Mouse (Mus musculus): ENCODE data around the gene Fcgrt. TPM values are rescaled to one million over a fixed set of nuclear protein-coding genes. Genes with fewer than 3 reads are reported as not detected.

Fcgrt gene
- polyA plus RNA-seq, 1 experiment from 2014 or later: 16.1 TPM

GRCm38 (mm10) chr7:45060632-45061122, 43.0 kb downstream of the Fcgrt start:
- Histone ChIP-seq H3K9me3 (ENCODE audit: control insufficient read depth, low read length) (no peaks in the 10 kb centered on the region), H3K27me3 (ENCODE audit: control insufficient read depth, insufficient read depth, low read length) (no peaks in the 10 kb centered on the region), H3K4me2 (no peak overlapping the region), H3K4me1 (ENCODE audit: control insufficient read depth, insufficient read depth, low read length) (peaks cover 15% of the 10 kb centered on the region), H3K27ac (ENCODE audit: low read depth, low read length) (no peak overlapping the region), H3K36me3 (ENCODE audit: control insufficient read depth, insufficient read depth, low read length) (no peaks in the 10 kb centered on the region), H3K4me3 (ENCODE audit: low read depth, low read length) (no peak overlapping the region), H3K9ac (ENCODE audit: low read length) (no peak overlapping the region)
- 87% methylated on average over 6 of the region's 6 CpGs for WGBS
- DNase-seq (ENCODE audit: low spot score, missing footprints) (no peak), ATAC-seq (ENCODE audit: low FRiP score) (no peak)

- H3K27ac ChIP-seq (ENCODE audit: low read depth, low read length): no peak overlapping the region
- WGBS: 74% methylated on average over 10 of the region's 10 CpGs
- H3K27me3 ChIP-seq (ENCODE audit: control insufficient read depth, insufficient read depth, low read length): no peaks in the 10 kb centered on the region
- H3K4me2 ChIP-seq: no peak overlapping the region
- H3K9ac ChIP-seq (ENCODE audit: low read length): peak overlapping the region; percentile 43
- peaks cover 15% of the 10 kb centered on the region for H3K4me1 ChIP-seq (ENCODE audit: control insufficient read depth, insufficient read depth, low read length)
- H3K4me3 ChIP-seq (ENCODE audit: low read depth, low read length): no peak overlapping the region
- no peaks in the 10 kb centered on the region for H3K36me3 ChIP-seq (ENCODE audit: control insufficient read depth, insufficient read depth, low read length)
- ATAC-seq (ENCODE audit: low FRiP score) (no peak), DNase-seq (ENCODE audit: low spot score, missing footprints) (no peak)
- no peaks in the 10 kb centered on the region for H3K9me3 ChIP-seq (ENCODE audit: control insufficient read depth, low read length)
These were observed 44.8 kb downstream of the Fcgrt start for GRCm38 (mm10) chr7:45058607-45059571.

- no peak overlapping the region for H3K4me2 ChIP-seq
- H3K27me3 ChIP-seq (ENCODE audit: control insufficient read depth, insufficient read depth, low read length): no peaks in the 10 kb centered on the region
- H3K36me3 ChIP-seq (ENCODE audit: control insufficient read depth, insufficient read depth, low read length): no peaks in the 10 kb centered on the region
- H3K9me3 ChIP-seq (ENCODE audit: control insufficient read depth, low read length): no peaks in the 10 kb centered on the region
- ATAC-seq (ENCODE audit: low FRiP score) (no peak), DNase-seq (ENCODE audit: low spot score, missing footprints) (no peak)
- no peak overlapping the region for H3K9ac ChIP-seq (ENCODE audit: low read length)
- H3K27ac ChIP-seq (ENCODE audit: low read depth, low read length): no peak overlapping the region
- no peak overlapping the region for H3K4me3 ChIP-seq (ENCODE audit: low read depth, low read length)
- peaks cover 14% of the 10 kb centered on the region for H3K4me1 ChIP-seq (ENCODE audit: control insufficient read depth, insufficient read depth, low read length)
These were observed 46.7 kb downstream of the Fcgrt start for GRCm38 (mm10) chr7:45056972-45057348.

GRCm38 (mm10) chr7:45056329-45056971, 47.2 kb downstream of the Fcgrt start:
- peaks cover 15% of the 10 kb centered on the region for H3K4me1 ChIP-seq (ENCODE audit: control insufficient read depth, insufficient read depth, low read length)
- no peak for ATAC-seq (ENCODE audit: low FRiP score)
- no peak for DNase-seq (ENCODE audit: low spot score, missing footprints)
- no peak overlapping the region for H3K9ac ChIP-seq (ENCODE audit: low read length)
- no peak overlapping the region for H3K4me2 ChIP-seq
- no peak overlapping the region for H3K27ac ChIP-seq (ENCODE audit: low read depth, low read length)
- H3K9me3 ChIP-seq (ENCODE audit: control insufficient read depth, low read length): no peaks in the 10 kb centered on the region
- no peak overlapping the region for H3K4me3 ChIP-seq (ENCODE audit: low read depth, low read length)
- WGBS: 69% methylated on average over 14 of the region's 14 CpGs
- H3K36me3 ChIP-seq (ENCODE audit: control insufficient read depth, insufficient read depth, low read length): no peaks in the 10 kb centered on the region
- no peaks in the 10 kb centered on the region for H3K27me3 ChIP-seq (ENCODE audit: control insufficient read depth, insufficient read depth, low read length)

- H3K4me3 ChIP-seq (ENCODE audit: low read depth, low read length): peak overlapping the region; percentile 92
- peaks cover 11% of the 10 kb centered on the region for H3K36me3 ChIP-seq (ENCODE audit: control insufficient read depth, insufficient read depth, low read length)
- ATAC-seq (ENCODE audit: low FRiP score) (peak; percentile 92), DNase-seq (ENCODE audit: low spot score, missing footprints) (peak; percentile 98)
- H3K27me3 ChIP-seq (ENCODE audit: control insufficient read depth, insufficient read depth, low read length): no peaks in the 10 kb centered on the region
- H3K9me3 ChIP-seq (ENCODE audit: control insufficient read depth, low read length): no peaks in the 10 kb centered on the region
- peaks cover 18% of the 10 kb centered on the region for H3K4me1 ChIP-seq (ENCODE audit: control insufficient read depth, insufficient read depth, low read length)
- under 1% methylated on average over 33 of the region's 33 CpGs for WGBS
- peak overlapping the region; percentile 99 for H3K27ac ChIP-seq (ENCODE audit: low read depth, low read length)
- H3K9ac ChIP-seq (ENCODE audit: low read length): peak overlapping the region; percentile 95
- peak overlapping the region; percentile 87 for H3K4me2 ChIP-seq
These were observed 49.6 kb downstream of the Fcgrt start for GRCm38 (mm10) chr7:45053931-45054510.

- 1% methylated on average over 42 of the region's 59 CpGs for WGBS
These were observed 50.3 kb downstream of the Fcgrt start for GRCm38 (mm10) chr7:45053117-45053930.

GRCm38 (mm10) chr7:45052862-45053116, 50.9 kb downstream of the Fcgrt start, which contains the start of gene Prr12:
Prr12 (minus strand) TSS chr7:45052881.
- Histone ChIP-seq H3K4me2 (peak within 1 kb of the TSS; percentile 87), H3K27ac (ENCODE audit: low read depth, low read length) (peak within 1 kb of the TSS; percentile 99), H3K9ac (ENCODE audit: low read length) (peak within 1 kb of the TSS; percentile 95), H3K4me1 (ENCODE audit: control insufficient read depth, insufficient read depth, low read length) (peaks cover 17% of the 10 kb centered on the region), H3K36me3 (ENCODE audit: control insufficient read depth, insufficient read depth, low read length) (peaks cover 23% of the 10 kb centered on the region), H3K9me3 (ENCODE audit: control insufficient read depth, low read length) (no peaks in the 10 kb centered on the region), H3K4me3 (ENCODE audit: low read depth, low read length) (peak within 1 kb of the TSS; percentile 92), H3K27me3 (ENCODE audit: control insufficient read depth, insufficient read depth, low read length) (no peaks in the 10 kb centered on the region)
- DNase-seq (ENCODE audit: low spot score, missing footprints) (no peak), ATAC-seq (ENCODE audit: low FRiP score) (no peak)
- 0% methylated on average over 4 of the region's 18 CpGs for WGBS

More at GRCm38 (mm10) chr7:45053117-45053930, 50.3 kb downstream of the Fcgrt start:
- peaks cover 17% of the 10 kb centered on the region for H3K4me1 ChIP-seq (ENCODE audit: control insufficient read depth, insufficient read depth, low read length)
- DNase-seq (ENCODE audit: low spot score, missing footprints) (peak; percentile 95), ATAC-seq (ENCODE audit: low FRiP score) (peak; percentile 57)
- no peaks in the 10 kb centered on the region for H3K27me3 ChIP-seq (ENCODE audit: control insufficient read depth, insufficient read depth, low read length)
- H3K4me3 ChIP-seq (ENCODE audit: low read depth, low read length): peak overlapping the region; percentile 92
- H3K9ac ChIP-seq (ENCODE audit: low read length): peak overlapping the region; percentile 95
- H3K27ac ChIP-seq (ENCODE audit: low read depth, low read length): peak overlapping the region; percentile 99
- peaks cover 18% of the 10 kb centered on the region for H3K36me3 ChIP-seq (ENCODE audit: control insufficient read depth, insufficient read depth, low read length)
- H3K9me3 ChIP-seq (ENCODE audit: control insufficient read depth, low read length): no peaks in the 10 kb centered on the region
- H3K4me2 ChIP-seq: peak overlapping the region; percentile 87

GRCm38 (mm10) chr7:45052181-45052861, 51.3 kb downstream of the Fcgrt start:
- Histone ChIP-seq H3K36me3 (ENCODE audit: control insufficient read depth, insufficient read depth, low read length) (peaks cover 28% of the 10 kb centered on the region), H3K27me3 (ENCODE audit: control insufficient read depth, insufficient read depth, low read length) (no peaks in the 10 kb centered on the region), H3K9me3 (ENCODE audit: control insufficient read depth, low read length) (no peaks in the 10 kb centered on the region), H3K27ac (ENCODE audit: low read depth, low read length) (peak overlapping the region; percentile 99), H3K9ac (ENCODE audit: low read length) (peak overlapping the region; percentile 95), H3K4me1 (ENCODE audit: control insufficient read depth, insufficient read depth, low read length) (peaks cover 17% of the 10 kb centered on the region), H3K4me3 (ENCODE audit: low read depth, low read length) (peak overlapping the region; percentile 92), H3K4me2 (peak overlapping the region; percentile 87)
- under 1% methylated on average over 38 of the region's 38 CpGs for WGBS
- DNase-seq (ENCODE audit: low spot score, missing footprints) (peak; percentile 97), ATAC-seq (ENCODE audit: low FRiP score) (0 out of 2 replicates have a peak, but pooled peaks have one; percentile 2)

Data from midbrain, embryonic 11.5 days (tissue).